Mouse (Mus musculus): ENCODE measurements at regions not wholly inside any gene's neighbourhood (a gene's known extent, or its start where the extent isn't known, plus 50 kb on each side); places are given as distances from the start of the nearest gene placed in this dataset.

DNA sequence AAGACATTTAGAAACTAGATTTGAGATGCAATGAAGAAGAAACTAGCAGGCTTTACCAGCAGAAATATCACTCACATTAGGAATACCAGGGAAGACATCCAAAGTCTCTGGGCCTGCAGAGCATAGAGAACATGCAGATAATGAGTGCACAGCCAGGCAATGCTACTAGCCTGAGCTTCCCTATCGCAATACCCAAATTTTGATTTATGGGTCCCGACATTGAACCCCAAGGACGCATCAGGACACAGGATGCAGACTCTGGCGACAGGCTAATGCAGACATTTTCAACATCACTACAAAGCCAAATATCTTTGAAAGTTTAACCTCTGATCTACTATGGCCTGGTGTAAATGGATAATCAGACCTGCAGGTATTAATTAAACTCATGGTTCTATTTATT, 273.1 kb upstream of the Arid1b start:
- TF ChIP-seq GATA1 (IDR thresholded peaks at IDR 0.05; ENCODE audit: borderline replicate concordance, low read length) (no peak), FLI1 (IDR thresholded peaks at IDR 0.05; ENCODE audit: low read length) (no peak)
